Mouse (Mus musculus) heart, postnatal 25 days (tissue): ENCODE measurements around the gene Zfp362. TPM values are rescaled to one million over a fixed set of nuclear protein-coding genes. Genes with fewer than 3 reads are reported as not detected.

Source experiments
- DNase-seq: peaks from one replicate; pipeline ENCODE4 v3.0.0; 2022; ENCODE audit warnings: low spot score
- intact Hi-C: fragments of 180-260 bp; cut with DNase I; formaldehyde crosslinking; loops from one replicate; pipeline ENCODE4 v1.15.1; 2025
- total RNA-seq, 2 experiments: library from RNA; stranded (reverse); gene quantifications; 2 replicates each; pipeline ENCODE4 v1.2.3; 2021

The Zfp362 gene
- 10 to 100 TPM; 12.8 to 13.0 TPM for total RNA-seq

- intact Hi-C loops, result no loop called here
- no peak for DNase-seq
Measured at GRCm38 (mm10) chr4:128806043-128806826, at the start of gene Zfp362. Zfp362 (minus strand) TSS chr4:128806045.

GRCm38 (mm10) chr4:128855613-128856040 is 49.8 kb upstream of the Zfp362 start:
- peak; percentile 24 for DNase-seq
- intact Hi-C loops, result loop anchor here (2.0 to 5.0 kb wide), 3 partner anchors 43 to 243 kb away; partner anchors contain the start of gene Zscan20

GRCm38 (mm10) chr4:128853117-128853516 is 47.3 kb upstream of the Zfp362 start:
- intact Hi-C loops, result no loop called here

GRCm38 (mm10) chr4:128852266-128852887 is 46.5 kb upstream of the Zfp362 start:
- DNase-seq, result no peak
- intact Hi-C loops, result no loop called here

More at GRCm38 (mm10) chr4:128853117-128853516, 47.3 kb upstream of the Zfp362 start:
- DNase-seq, result no peak

GRCm38 (mm10) chr4:128849686-128850085 is 43.8 kb upstream of the Zfp362 start:
- no peak for DNase-seq
- intact Hi-C loops, result no loop called here

- no peak for DNase-seq
- intact Hi-C loops, result no loop called here
Measured at GRCm38 (mm10) chr4:128848961-128849360, 43.1 kb upstream of the Zfp362 start.

GRCm38 (mm10) chr4:128845367-128845973 is 39.6 kb upstream of the Zfp362 start:
- no peak for DNase-seq
- intact Hi-C loops, result no loop called here

GRCm38 (mm10) chr4:128844566-128844965 is 38.7 kb upstream of the Zfp362 start:
- DNase-seq, result no peak
- intact Hi-C loops, result no loop called here

GRCm38 (mm10) chr4:128841259-128841658 is 35.4 kb upstream of the Zfp362 start:
- intact Hi-C loops, result no loop called here
- no peak for DNase-seq

- DNase-seq, result peak; percentile 10
- intact Hi-C loops, result no loop called here
Measured at GRCm38 (mm10) chr4:128839811-128840738, 34.2 kb upstream of the Zfp362 start.

GRCm38 (mm10) chr4:128838202-128838601 is 32.4 kb upstream of the Zfp362 start:
- intact Hi-C loops, result no loop called here
- no peak for DNase-seq

- intact Hi-C loops, result no loop called here
- DNase-seq, result no peak
Measured at GRCm38 (mm10) chr4:128824131-128824530, 18.3 kb upstream of the Zfp362 start.

GRCm38 (mm10) chr4:128820568-128820967 is 14.7 kb upstream of the Zfp362 start:
- intact Hi-C loops, result no loop called here
- no peak for DNase-seq

- no peak for DNase-seq
- intact Hi-C loops, result no loop called here
Measured at GRCm38 (mm10) chr4:128817011-128817410, 11.2 kb upstream of the Zfp362 start.

- DNase-seq, result peak; percentile 68
- intact Hi-C loops, result loop anchor here (5.0 kb wide), 1 partner anchor 46 kb away; no protein-coding TSS in a partner anchor
Measured at GRCm38 (mm10) chr4:128811382-128812056, 5.7 kb upstream of the Zfp362 start.

- peak; percentile 35 for DNase-seq
- intact Hi-C loops, result no loop called here
Measured at GRCm38 (mm10) chr4:128806827-128807179, 958 bp upstream of the Zfp362 start.

GRCm38 (mm10) chr4:128805150-128806042 is 449 bp downstream of the Zfp362 start:
- intact Hi-C loops, result no loop called here
- DNase-seq, result no peak

GRCm38 (mm10) chr4:128804426-128805149 is 1.3 kb downstream of the Zfp362 start:
- no peak for DNase-seq
- intact Hi-C loops, result no loop called here
